Mouse (Mus musculus) CH12.LX (cell line): Measurements from ENCODE around the gene Slc1a7. TPM values are rescaled to one million over a fixed set of nuclear protein-coding genes. Genes with fewer than 3 reads are reported as not detected.

ENCODE experiments used
- DNase-seq: peaks from one replicate; pipeline ENCODE4 v3.0.0-alpha.2; 2013; ENCODE audit errors: extremely low read depth
- H3K27ac ChIP-seq: 2 replicates; pipeline ENCODE4 v1.5.1; 2012; ENCODE audit warnings: low read depth, mild to moderate bottlenecking, control low read depth, moderate library complexity; ENCODE audit not compliant: insufficient read depth
- H3K27me3 ChIP-seq: replicated peaks from 2 replicates; pipeline ENCODE3; 2012; ENCODE audit warnings: inconsistent platforms
- H3K36me3 ChIP-seq, 2 experiments: replicated peaks in 1 of 2; 2 replicates each; pipeline versions ENCODE3 to v1.6.1; 2012; ENCODE audit warnings: inconsistent platforms in 1 of 2, low read length in 1 of 2, mild to moderate bottlenecking in 1 of 2, mixed read lengths in 1 of 2, moderate library complexity in 1 of 2; ENCODE audit not compliant: control insufficient read depth in 1 of 2, insufficient read depth in 1 of 2
- H3K4me1 ChIP-seq, 2 experiments: 2 replicates each; pipeline ENCODE4 v1.6.1; 2012; ENCODE audit warnings: inconsistent platforms in 1 of 2, moderate library complexity in 1 of 2; ENCODE audit not compliant: insufficient read depth in 2 of 2, control insufficient read depth in 1 of 2
- H3K4me2 ChIP-seq: 2 replicates; pipeline ENCODE4 v1.6.1; 2012; ENCODE audit warnings: low read depth, mild to moderate bottlenecking, control low read depth; ENCODE audit not compliant: poor library complexity, insufficient read depth, severe bottlenecking
- H3K4me3 ChIP-seq, 3 experiments: fragments of 150-350 bp in 1 of 3; sonication (generic) in 1 of 3; replicated peaks in 1 of 3; 2 replicates each; pipeline versions ENCODE3 to v1.5.1; 2011 to 2012; ENCODE audit warnings: low read depth in 2 of 3, low read length in 2 of 3, mild to moderate bottlenecking in 2 of 3, moderate library complexity in 2 of 3, control low read depth in 1 of 3, improper control_type of control experiment in 1 of 3, inconsistent platforms in 1 of 3, mixed read lengths in 1 of 3; ENCODE audit not compliant: poor library complexity in 1 of 3
- H3K79me2 ChIP-seq: replicated peaks from 2 replicates; pipeline ENCODE4 v1.6.1; 2012; ENCODE audit warnings: mild to moderate bottlenecking, moderate library complexity; ENCODE audit not compliant: control insufficient read depth, poor library complexity, insufficient read depth, severe bottlenecking; ENCODE audit errors: extremely low read depth
- H3K9ac ChIP-seq: 2 replicates; pipeline ENCODE4 v1.6.1; 2012; ENCODE audit warnings: low read depth, mild to moderate bottlenecking, control low read depth, moderate library complexity; ENCODE audit not compliant: insufficient read depth
- H3K9me3 ChIP-seq: replicated peaks from 2 replicates; pipeline ENCODE3; 2012; ENCODE audit warnings: low read length, inconsistent platforms, mixed read lengths
- CHD1 ChIP-seq: IDR thresholded peaks from 2 replicates; pipeline ENCODE4 v1.6.1; 2012; ENCODE audit warnings: low read depth, low read length, improper control_type of control experiment, inconsistent platforms
- CTCF ChIP-seq, 2 experiments: IDR thresholded peaks in 1 of 2; conservative IDR thresholded peaks in 1 of 2; 2 replicates each; pipeline ENCODE4 v1.5.1; 2011 to 2012; ENCODE audit warnings: low read depth in 2 of 2, low read length in 2 of 2, improper control_type of control experiment in 1 of 2, inconsistent platforms in 1 of 2, mild to moderate bottlenecking in 1 of 2, moderate library complexity in 1 of 2
- ETS1 ChIP-seq: conservative IDR thresholded peaks from 2 replicates; pipeline ENCODE4 v1.6.1; 2012; ENCODE audit warnings: low read depth, mild to moderate bottlenecking, inconsistent platforms, low read length, improper control_type of control experiment, moderate library complexity
- GABPA ChIP-seq: IDR thresholded peaks from 2 replicates; pipeline ENCODE4 v1.6.1; 2012; ENCODE audit warnings: low read depth, low read length, improper control_type of control experiment, inconsistent platforms; ENCODE audit not compliant: insufficient replicate concordance
- IRF4 ChIP-seq: IDR thresholded peaks from 2 replicates; pipeline ENCODE4 v1.6.1; 2014; ENCODE audit warnings: low read depth, mild to moderate bottlenecking, inconsistent platforms, low read length, improper control_type of control experiment
- JUND ChIP-seq: conservative IDR thresholded peaks from 2 replicates; pipeline ENCODE4 v1.6.1; 2011; ENCODE audit warnings: low read depth, low read length, improper control_type of control experiment
- KAT2A ChIP-seq: IDR thresholded peaks from 2 replicates; pipeline ENCODE4 v1.6.1; 2012; ENCODE audit warnings: low read length, improper control_type of control experiment, inconsistent platforms; ENCODE audit not compliant: insufficient replicate concordance
- MAFK ChIP-seq: IDR thresholded peaks from 2 replicates; pipeline ENCODE4 v1.6.1; 2011; ENCODE audit warnings: low read length, improper control_type of control experiment; ENCODE audit not compliant: insufficient replicate concordance
- MXI1 ChIP-seq: IDR thresholded peaks from 2 replicates; pipeline ENCODE4 v1.6.1; 2011; ENCODE audit warnings: mild to moderate bottlenecking, low read depth, low read length, improper control_type of control experiment
- MYC ChIP-seq: IDR thresholded peaks from 2 replicates; pipeline ENCODE4 v1.6.1; 2011; ENCODE audit warnings: low read depth, mild to moderate bottlenecking, improper control_type of control experiment, low read length
- NELFE ChIP-seq: IDR thresholded peaks from 2 replicates; pipeline ENCODE4 v1.6.1; 2011; ENCODE audit warnings: low read depth, low read length, improper control_type of control experiment
- NRF1 ChIP-seq: IDR thresholded peaks from 2 replicates; pipeline ENCODE4 v1.6.1; 2014; ENCODE audit warnings: low read depth, mild to moderate bottlenecking, inconsistent platforms, low read length, improper control_type of control experiment, moderate library complexity
- PAX5 ChIP-seq: IDR thresholded peaks from 2 replicates; pipeline ENCODE4 v1.6.1; 2012; ENCODE audit warnings: low read length, inconsistent platforms, mixed read lengths
- POLR2A ChIP-seq: IDR thresholded peaks from 2 replicates; pipeline ENCODE4 v1.6.1; 2011; ENCODE audit warnings: low read depth, mild to moderate bottlenecking, improper control_type of control experiment, low read length
- POLR2AphosphoS2 ChIP-seq: IDR thresholded peaks from 2 replicates; pipeline ENCODE4 v1.6.1; 2011; ENCODE audit warnings: low read depth, low read length, improper control_type of control experiment
- RCOR1 ChIP-seq: conservative IDR thresholded peaks from 2 replicates; pipeline ENCODE4 v1.6.1; 2012; ENCODE audit warnings: low read depth, mild to moderate bottlenecking, inconsistent platforms, low read length, improper control_type of control experiment
- SIN3A ChIP-seq: IDR thresholded peaks from 2 replicates; pipeline ENCODE4 v1.6.1; 2012; ENCODE audit warnings: low read length, improper control_type of control experiment, inconsistent platforms
- TBP ChIP-seq: conservative IDR thresholded peaks from 2 replicates; pipeline ENCODE4 v1.6.1; 2011; ENCODE audit warnings: low read depth, low read length, improper control_type of control experiment
- USF2 ChIP-seq: conservative IDR thresholded peaks from 2 replicates; pipeline ENCODE4 v1.6.1; 2011; ENCODE audit warnings: low read depth, low read length, improper control_type of control experiment
- ZKSCAN1 ChIP-seq: IDR thresholded peaks from 2 replicates; pipeline ENCODE4 v1.6.1; 2012; ENCODE audit warnings: low read depth, inconsistent platforms, low read length, improper control_type of control experiment, borderline replicate concordance
- dilution Hi-C: fragments of 300-500 bp; cut with MboI; formaldehyde crosslinking; loops from 2 replicates; pipeline ENCODE4 v1.14.3; 2020; ENCODE audit warnings: low sequenced_read_pairs; ENCODE audit not compliant: extremely low pct_unique_long_range_greater_than_20kb, extremely low pct_ligation_motif_present
- in situ Hi-C: fragments of 300-500 bp; cut with MboI; formaldehyde crosslinking; loops from 3 replicates; pipeline ENCODE4 v1.14.3; 2019; ENCODE audit warnings: low sequenced_read_pairs, low pct_ligation_motif_present, low pct_unique_long_range_greater_than_20kb, mixed read lengths
- polyA plus RNA-seq: library from polyadenylated mRNA; unstranded; fragments of >175 nt; gene quantifications from 2 replicates; pipeline ENCODE4 v1.2.1, GENCODE M21; 2012; ENCODE audit warnings: low read depth; ENCODE audit not compliant: insufficient read length
- total RNA-seq, 2 experiments: library from RNA; depleted of rRNA; stranded (reverse); fragments of 300-350 nt in 1 of 2; fragments of >200 nt in 1 of 2; gene quantifications; 2 replicates each; pipeline ENCODE4 v1.2.3; 2012 to 2014

Slc1a7 gene
- total and polyA plus RNA-seq, 3 experiments: not detected

DNA sequence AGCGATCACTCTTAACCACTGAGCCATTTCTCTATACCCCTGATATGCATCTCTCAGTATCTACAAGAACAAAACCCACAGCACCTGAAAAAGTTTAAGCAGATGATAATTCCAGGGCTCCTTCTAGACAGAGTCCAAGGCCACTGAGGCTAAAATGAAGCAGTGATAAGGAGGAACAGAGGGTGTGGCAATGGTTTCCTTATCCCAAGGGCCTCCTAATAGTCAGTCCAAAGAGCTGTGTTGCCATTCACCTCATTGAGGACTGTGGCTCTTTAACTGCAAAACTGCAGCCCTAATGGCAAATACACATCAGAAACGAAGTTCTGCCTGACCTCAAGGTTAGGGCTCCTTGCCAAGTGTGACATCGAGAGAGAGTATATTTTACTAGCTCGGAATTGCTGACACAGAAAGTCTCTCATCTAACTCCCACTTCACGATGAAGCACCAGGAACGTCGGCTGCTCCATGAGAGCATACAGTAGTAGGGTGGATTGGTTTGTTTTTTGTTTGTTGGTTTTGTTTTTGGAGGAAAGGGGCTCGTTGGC lies 46.9 kb upstream of the Slc1a7 start:
- Histone ChIP-seq H3K27ac (no peak overlapping the region), H3K79me2 (no peaks in the 10 kb centered on the region)
- TF ChIP-seq JUND: no peak
- TF ChIP-seq TBP: no peak
- no peak for TF ChIP-seq MAFK
- no peak for TF ChIP-seq CHD1
- no peak for TF ChIP-seq ETS1
- TF ChIP-seq, all 38 proteins: peak for 0
- Histone ChIP-seq H3K9ac (no peak overlapping the region), H3K4me1 (peaks cover 7 to 11% of the 10 kb centered on the region in 2 experiments), H3K9me3 (no peaks in the 10 kb centered on the region), H3K27me3 (peaks cover 2% of the 10 kb centered on the region), H3K4me2 (no peak overlapping the region), H3K4me3 (no peak overlapping the region), H3K36me3 (peaks cover 0 to 7% of the 10 kb centered on the region in 2 experiments)
- in situ Hi-C loops (no loop called here), dilution Hi-C loops (no loop called here)
- no peak for DNase-seq

DNA sequence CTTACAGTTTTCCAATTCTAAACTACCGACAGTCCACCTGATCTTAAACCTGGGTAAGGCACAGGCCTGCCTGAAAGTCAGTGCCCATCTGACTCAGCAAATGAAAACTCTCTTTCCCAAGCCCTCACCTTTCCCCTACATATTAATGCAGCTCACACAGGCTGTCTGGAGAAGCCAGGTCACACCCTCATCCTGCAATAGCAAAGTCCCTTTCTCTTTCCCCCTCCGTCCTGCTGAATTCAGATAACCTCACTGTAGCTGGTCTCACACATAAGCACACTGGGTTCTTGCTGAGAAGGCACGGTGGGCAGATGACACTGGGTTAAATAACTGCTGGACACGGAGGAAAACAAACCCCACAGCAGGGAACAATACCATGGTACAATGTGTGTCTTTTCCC lies 46.2 kb upstream of the Slc1a7 start:
- Histone ChIP-seq H3K27me3 (peaks cover 2% of the 10 kb centered on the region), H3K36me3 (peaks cover 0 to 7% of the 10 kb centered on the region in 2 experiments), H3K4me1 (peaks cover 7 to 11% of the 10 kb centered on the region in 2 experiments), H3K4me3 (no peak overlapping the region)
- DNase-seq: no peak
- TF ChIP-seq KAT2A (no peak), CHD1 (no peak), MYC (no peak), GABPA (no peak), MXI1 (no peak), SIN3A (no peak), RCOR1 (no peak), PAX5 (no peak), IRF4 (no peak), NRF1 (no peak), USF2 (no peak), ZKSCAN1 (no peak), POLR2AphosphoS2 (no peak), POLR2A (no peak), MAFK (no peak), CTCF (conservative IDR thresholded peaks at IDR 0.05 in 1 of 2, IDR thresholded peaks at IDR 0.05 in 1 of 2; ENCODE audit: low read depth in 2 of 2, low read length in 2 of 2) (no peak), NELFE (no peak)
- TF ChIP-seq, all 38 proteins: peak for 0
- in situ Hi-C loops: no loop called here
- no peaks in the 10 kb centered on the region for H3K9me3 ChIP-seq
- 0 out of 2 replicates have a peak overlapping the region, but pooled peaks have one; percentile 14 for H3K9ac ChIP-seq
- H3K79me2 ChIP-seq: no peaks in the 10 kb centered on the region
- no peak overlapping the region for H3K27ac ChIP-seq
- dilution Hi-C loops: no loop called here
- no peak overlapping the region for H3K4me2 ChIP-seq
